Mouse (Mus musculus) kidney, adult 2 months (tissue): ENCODE measurements at regions not wholly inside any gene's neighbourhood (a gene's known extent, or its start where the extent isn't known, plus 50 kb on each side); places are given as distances from the start of the nearest gene placed in this dataset.

Source experiments
- CTCF ChIP-seq: fragments of 200-500 bp; conservative IDR thresholded peaks from 2 replicates; pipeline ENCODE4 v1.5.1; 2011; ENCODE audit warnings: low read depth, mild to moderate bottlenecking, control low read depth, low read length, moderate library complexity, mixed read lengths; ENCODE audit not compliant: insufficient read depth, insufficient read length
- POLR2A ChIP-seq: fragments of 200-500 bp; IDR thresholded peaks from one replicate; pipeline ENCODE4 v1.6.1; 2011; ENCODE audit warnings: low read depth, low read length, control low read depth

- no peak for TF ChIP-seq CTCF
- TF ChIP-seq POLR2A: no peak
Observed at GRCm38 (mm10) chr13:44503257-44503950, 225.9 kb upstream of the Jarid2 start.
